Mouse (Mus musculus) CH12.LX (cell line): Measurements from ENCODE around the gene Lgr4.

ENCODE experiments used
- CHD2 ChIP-seq: IDR thresholded peaks from 2 replicates; pipeline ENCODE4 v1.6.1; 2011; ENCODE audit warnings: low read length, improper control_type of control experiment
- CTCF ChIP-seq, 2 experiments: IDR thresholded peaks in 1 of 2; conservative IDR thresholded peaks in 1 of 2; 2 replicates each; pipeline ENCODE4 v1.5.1; 2011 to 2012; ENCODE audit warnings: low read depth in 2 of 2, low read length in 2 of 2, improper control_type of control experiment in 1 of 2, inconsistent platforms in 1 of 2, mild to moderate bottlenecking in 1 of 2, moderate library complexity in 1 of 2
- EP300 ChIP-seq: IDR thresholded peaks from 2 replicates; pipeline ENCODE4 v1.6.1; 2011; ENCODE audit warnings: low read length, improper control_type of control experiment
- ETS1 ChIP-seq: conservative IDR thresholded peaks from 2 replicates; pipeline ENCODE4 v1.6.1; 2012; ENCODE audit warnings: low read depth, mild to moderate bottlenecking, inconsistent platforms, low read length, improper control_type of control experiment, moderate library complexity
- NELFE ChIP-seq: IDR thresholded peaks from 2 replicates; pipeline ENCODE4 v1.6.1; 2011; ENCODE audit warnings: low read depth, low read length, improper control_type of control experiment
- POLR2A ChIP-seq: IDR thresholded peaks from 2 replicates; pipeline ENCODE4 v1.6.1; 2011; ENCODE audit warnings: low read depth, mild to moderate bottlenecking, improper control_type of control experiment, low read length
- RCOR1 ChIP-seq: conservative IDR thresholded peaks from 2 replicates; pipeline ENCODE4 v1.6.1; 2012; ENCODE audit warnings: low read depth, mild to moderate bottlenecking, inconsistent platforms, low read length, improper control_type of control experiment
- TBP ChIP-seq: conservative IDR thresholded peaks from 2 replicates; pipeline ENCODE4 v1.6.1; 2011; ENCODE audit warnings: low read depth, low read length, improper control_type of control experiment

DNA sequence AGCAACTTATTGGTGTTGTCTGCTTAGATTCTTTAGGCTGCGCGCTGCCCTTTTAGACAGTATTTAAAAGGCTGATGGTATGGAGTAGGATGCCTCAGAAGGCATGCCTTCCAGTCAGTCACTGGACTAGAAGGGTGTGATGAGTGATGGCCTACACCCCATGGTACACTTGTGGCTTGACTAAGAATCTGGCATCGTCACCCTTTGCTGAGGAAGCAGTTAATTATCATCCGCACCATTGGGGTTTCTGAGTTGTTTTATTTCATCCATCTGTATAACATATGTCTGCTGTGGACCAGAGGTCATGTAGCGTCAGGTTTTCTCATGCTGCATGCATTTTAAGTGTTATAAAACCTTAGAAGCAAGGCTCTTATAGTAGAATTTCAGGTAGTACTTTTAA lies 70.5 kb downstream of the Lgr4 start:
- TF ChIP-seq CTCF (conservative IDR thresholded peaks at IDR 0.05 in 1 of 2, IDR thresholded peaks at IDR 0.05 in 1 of 2; ENCODE audit: low read depth in 2 of 2, low read length in 2 of 2) (no peak), NELFE (no peak), TBP (no peak), RCOR1 (no peak), POLR2A (no peak), CHD2 (no peak), ETS1 (no peak), EP300 (no peak)
